Mouse (Mus musculus) adipocyte (in vitro differentiated cells): ENCODE data around the gene Trnau1ap.

Experiments
- DNase-seq: peaks from one replicate; pipeline ENCODE4 v3.0.0-alpha.2; 2016; ENCODE audit warnings: low spot score

Trnau1ap gene

DNA sequence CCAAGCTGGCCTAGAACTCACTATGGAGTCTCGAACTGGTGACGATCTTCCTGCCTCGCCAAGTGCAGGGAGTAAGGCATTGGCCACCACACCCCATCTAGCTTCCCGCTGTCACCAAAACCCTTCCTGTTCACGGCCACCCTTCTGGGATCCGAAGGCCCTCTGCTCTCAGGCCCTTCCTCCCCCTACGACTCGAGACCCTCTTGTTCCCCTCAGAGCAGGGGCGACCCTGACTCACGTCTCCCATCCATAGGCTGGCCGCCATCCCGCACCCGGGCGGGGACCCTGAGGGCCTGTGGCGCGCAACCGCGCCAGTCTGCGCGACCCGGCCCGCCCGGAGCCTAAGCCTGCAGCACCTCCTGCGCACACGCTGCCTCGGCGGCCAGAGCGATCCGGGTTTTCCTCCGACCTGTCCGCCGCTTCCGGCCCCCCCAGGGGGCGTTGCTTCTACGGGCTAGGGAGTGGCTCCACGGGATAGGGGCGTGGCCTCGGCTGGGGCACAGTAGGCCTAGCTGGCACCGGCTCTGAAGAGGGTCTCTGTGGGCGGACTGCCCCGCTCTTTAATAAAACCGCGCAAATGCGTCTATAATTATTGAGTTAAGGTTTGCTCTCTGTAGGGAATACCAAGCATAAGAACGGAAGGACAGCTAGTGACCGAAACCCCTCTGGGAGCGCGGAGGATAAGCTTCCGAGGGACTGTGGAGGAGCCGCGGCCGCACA, at the start of gene Trnau1ap:
Gene Trnau1ap, minus strand, starts transcription at position 424 of the 720 bp plus-strand sequence.
- peak; percentile 91 for DNase-seq

DNA sequence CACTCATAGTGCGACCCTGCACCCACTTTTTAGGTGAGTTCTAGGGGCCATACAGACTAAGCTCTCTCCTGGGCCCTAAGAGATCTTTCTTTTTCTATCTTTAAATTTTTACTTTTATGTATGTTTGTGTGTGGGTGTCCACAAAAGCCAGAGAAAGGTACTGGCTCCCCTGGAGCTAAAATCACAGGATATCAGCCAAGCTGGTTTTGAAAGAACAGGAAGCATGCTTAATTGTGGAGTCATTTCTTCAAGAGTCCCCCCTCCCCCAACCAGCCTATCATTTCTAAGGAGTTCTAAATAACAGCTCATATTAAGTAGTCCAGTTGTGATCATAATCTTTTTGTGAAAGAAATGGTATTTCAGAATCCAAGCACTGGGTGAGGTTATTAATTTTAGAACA, 44.5 kb upstream of the Trnau1ap start:
- no peak for DNase-seq

DNA sequence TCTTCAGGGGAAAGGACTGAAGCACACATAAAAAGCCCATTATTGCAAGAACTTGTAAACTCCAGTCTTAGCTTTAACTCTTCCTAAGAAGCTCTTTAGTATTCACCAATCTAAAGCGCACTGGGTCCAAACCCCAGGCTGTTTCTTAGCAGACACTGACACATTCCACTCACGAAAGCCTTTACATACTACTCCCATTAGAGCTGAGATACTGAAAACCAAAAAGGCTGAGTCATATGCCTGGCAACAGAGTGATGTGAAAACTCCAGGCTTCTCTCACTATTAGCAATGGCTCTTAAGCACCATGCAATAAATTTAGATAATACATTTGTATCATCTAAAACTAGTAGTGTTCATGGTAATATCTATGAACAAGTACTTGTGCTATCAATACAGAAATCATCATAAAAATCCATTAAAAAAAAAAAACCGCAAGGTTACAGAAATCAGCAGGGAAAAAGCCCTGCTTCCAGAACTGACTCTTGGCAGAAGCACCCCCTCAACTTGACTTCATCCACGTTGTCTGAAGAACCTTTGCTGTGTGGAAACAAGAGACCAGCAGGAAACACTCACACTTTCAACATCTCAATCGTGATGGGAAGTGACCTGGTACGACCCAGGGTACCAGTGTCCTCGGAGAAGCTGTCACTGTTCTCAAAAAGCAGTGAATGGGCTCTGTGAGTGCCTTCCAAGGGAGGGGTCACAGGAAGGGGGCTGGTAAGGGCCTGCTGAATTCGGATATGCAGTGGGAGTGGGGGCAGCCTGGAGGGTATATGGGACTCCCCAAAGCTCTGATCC, 40.8 kb upstream of the Trnau1ap start:
- no peak for DNase-seq

DNA sequence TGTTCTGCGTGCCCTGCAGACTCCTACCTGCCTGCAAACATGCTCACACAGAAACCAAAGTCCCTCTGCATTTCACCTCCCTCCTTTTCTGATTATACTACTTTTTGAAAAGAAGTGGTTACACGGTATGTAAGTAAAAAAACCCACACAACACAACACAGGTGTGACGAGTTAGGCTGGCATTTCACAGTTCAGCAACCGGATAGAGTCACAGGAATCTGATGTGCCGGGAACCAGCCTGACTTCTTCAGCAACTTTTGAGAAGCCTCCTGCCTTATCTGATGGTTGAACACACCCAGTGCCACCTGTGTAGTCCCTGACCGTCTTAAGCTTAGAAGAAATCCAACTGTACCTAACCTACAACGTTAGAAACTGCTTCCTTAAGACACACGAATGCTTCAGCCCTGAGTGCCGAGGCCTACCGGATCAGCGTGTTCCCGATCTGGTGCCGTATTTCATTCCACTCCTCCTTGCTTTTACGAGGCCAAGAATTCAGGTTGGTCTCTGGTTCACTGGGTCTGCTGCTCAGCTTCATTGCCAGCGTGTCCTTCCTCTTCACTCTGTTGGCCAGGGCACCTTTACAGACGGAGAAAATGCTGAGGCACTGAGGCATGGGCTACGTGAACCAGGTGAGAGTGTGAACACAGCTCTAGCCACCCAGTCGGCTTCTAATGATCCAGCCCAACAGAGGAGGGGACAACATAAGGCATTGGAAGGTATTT, 38.3 kb upstream of the Trnau1ap start:
- DNase-seq, result no peak

DNA sequence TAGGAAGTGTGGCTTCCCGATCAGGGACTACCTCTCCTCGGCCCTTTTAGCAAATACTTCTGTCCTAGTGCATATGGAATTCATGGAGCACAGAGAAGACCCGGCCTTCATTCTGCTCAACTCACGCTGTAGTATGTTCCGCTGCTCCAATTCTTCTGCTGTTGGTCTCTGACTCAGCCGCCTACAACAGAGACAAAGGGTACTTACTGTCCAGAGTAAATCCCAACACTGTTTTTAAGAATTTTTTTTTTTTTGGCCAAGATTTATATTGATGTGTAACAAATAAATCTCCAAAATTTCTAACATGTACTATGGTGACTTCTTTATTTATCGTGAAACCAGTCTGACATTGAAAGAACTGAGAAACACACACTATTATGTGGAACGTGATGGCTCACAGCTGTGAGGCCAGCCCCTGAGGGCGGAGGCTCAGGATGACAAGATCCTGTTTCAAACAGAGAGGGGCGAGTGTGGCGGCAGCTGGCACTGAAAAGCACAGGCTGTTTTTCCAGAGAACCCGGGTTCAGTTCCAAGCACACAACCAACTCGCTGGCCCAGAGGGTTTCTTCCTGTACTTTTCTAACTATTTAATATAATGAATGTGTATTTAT, 36.2 kb upstream of the Trnau1ap start:
- DNase-seq, result no peak

DNA sequence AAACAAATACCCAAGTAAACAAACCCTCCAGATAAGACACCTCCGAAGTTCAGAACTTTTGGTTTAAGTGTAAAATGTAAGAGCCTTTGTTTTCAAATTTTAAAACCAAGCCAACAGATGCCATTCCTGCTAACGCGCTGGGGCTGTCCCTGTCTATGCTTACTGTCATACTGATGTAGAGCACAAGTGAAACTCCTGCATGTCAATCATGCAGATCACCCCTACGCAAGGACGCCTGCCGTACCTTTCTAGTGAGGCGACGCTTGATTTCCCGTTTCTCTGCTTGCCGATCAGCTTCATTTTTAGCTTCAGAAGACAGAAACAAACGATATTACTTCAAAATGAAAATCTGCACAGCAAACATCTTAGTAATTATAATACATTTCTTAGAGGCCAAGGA, 34.1 kb upstream of the Trnau1ap start:
- no peak for DNase-seq

DNA sequence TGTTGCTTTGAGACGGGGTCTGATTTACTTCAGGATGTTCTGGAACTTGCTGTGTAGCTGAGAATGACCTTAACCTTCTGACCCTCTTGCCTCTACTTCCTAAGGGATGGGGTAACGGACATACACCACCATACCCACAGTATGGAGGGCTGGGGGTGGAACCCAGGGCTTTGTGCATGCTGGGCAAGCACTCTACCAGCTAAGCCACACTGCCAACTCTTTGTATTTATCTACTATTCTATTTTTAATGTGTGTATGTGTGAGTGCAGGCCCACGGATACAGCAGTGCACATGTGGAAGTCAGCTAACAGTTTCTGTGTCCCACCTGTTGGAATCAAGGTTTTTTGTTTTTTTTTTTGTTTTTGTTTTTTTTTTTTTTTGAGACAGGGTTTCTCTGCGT, 30.2 kb upstream of the Trnau1ap start:
- DNase-seq, result no peak

DNA sequence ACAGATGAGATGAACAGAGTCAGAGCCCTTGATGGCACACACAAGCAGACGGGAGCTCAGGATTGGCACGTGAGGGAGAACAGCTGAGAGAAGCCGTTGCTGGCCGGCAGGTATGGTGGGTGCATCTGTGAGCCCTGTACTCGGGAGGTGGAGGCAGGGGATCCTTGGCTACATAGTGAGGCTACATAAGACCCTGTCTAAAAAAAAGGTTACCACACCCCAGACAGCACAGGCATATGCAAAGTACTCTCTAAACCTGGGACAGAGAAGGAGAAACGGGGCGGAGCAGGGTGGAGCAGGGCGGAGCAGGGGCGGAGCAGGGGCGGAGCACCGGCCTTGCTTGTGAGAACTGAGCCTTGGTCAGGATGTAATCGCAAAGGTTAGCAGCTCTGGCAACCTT, 26.8 kb upstream of the Trnau1ap start:
- DNase-seq, result peak; percentile 53

DNA sequence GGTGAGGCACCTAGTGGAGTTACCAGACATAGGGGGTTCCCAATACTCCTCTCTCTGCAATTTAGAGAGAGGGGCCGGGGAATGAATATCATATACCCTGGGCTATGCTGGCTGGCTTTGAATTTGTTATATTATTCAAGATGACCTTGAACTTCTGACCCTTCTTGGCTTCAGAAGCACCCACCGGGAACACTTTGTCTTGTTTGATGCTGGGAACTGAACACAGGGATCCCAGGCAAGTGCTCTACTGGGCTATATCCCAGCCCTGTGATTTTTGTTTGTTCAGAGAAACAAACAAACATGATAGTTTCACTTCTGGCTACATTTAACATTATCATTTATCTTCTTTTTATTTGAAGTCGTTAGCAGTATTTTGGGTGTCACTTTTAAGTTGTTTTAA, 26.1 kb upstream of the Trnau1ap start:
- DNase-seq, result no peak

DNA sequence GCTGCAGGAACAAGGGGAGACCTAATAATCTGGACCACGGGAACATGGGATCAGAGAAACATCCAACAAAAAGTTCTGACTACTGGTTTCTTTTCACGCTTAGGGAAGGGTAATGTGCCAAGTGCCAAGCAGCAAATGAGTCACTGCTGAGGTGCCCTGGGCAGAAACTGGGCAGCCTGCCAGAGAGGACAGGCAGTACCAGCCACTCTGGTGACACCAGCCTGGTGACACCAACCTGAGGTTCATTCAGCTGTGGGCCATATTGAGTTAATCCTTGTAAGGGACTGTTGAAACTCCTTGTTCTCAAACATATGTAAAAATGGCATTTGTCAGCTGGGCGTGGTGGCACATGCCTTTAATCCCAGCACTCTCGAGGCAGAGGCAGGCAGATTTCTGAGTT, 25.2 kb upstream of the Trnau1ap start:
- peak; percentile 69 for DNase-seq

DNA sequence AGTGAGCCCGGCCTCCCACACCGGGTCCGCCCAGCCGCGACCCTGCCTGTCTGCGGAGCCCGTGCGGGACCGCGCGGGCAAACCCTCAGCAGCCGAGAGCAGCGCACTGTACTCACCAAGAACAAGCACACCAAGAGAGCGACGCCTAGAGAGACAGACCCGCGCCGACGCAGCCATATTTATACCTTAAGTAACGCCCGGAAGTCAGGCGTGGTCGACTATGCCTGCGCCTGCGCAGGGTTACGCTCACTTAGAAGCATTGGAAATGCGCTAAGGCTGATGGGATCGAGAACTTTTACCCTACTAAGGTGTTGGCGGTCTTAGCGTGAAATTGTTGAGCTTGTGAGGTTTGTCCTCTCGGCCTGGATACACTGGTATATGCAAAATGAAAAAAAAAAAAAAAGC, 24.1 kb upstream of the Trnau1ap start, which contains the start of gene Rcc1:
Gene Rcc1, minus strand, starts transcription at position 125 of the 405 bp plus-strand sequence.
- DNase-seq, result peak; percentile 96

DNA sequence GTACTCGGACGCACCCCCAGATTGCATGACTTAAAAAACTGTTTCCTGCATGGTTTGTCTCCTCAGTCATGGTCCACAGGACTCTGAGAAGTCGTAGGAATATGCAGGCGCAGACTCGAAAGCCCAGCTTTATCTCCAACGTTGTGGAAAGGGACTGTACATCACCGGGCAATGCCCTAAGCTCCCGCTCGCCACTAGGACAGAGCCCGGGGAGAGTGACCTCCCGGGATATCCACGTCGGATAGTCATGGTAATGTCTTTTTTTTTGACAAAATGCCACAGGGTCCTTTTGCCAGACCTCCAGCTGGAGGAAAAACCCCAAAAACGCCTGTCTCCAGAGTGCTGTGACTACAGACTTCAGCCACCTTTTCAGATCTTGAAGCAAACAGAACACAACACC, 23.4 kb upstream of the Trnau1ap start:
- peak; percentile 41 for DNase-seq

DNA sequence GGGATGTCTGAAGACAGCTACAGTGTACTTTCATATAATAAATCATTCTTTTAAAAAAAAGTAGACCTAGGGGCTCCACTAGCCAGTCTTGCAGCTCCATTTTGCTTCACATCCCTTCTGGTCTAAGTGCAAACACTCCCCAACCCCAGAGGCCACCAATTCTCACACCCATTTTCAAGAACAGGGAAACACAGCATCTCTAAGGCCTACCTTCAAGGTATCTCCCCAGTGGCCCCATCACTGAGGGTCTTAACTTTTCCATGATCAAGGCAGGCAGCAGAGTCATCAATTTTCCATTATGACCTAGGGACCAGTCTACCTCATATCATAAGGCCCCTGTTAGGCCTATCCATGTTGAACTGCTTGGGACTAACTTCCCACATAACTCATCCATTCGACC, 22.1 kb upstream of the Trnau1ap start:
- DNase-seq, result no peak

DNA sequence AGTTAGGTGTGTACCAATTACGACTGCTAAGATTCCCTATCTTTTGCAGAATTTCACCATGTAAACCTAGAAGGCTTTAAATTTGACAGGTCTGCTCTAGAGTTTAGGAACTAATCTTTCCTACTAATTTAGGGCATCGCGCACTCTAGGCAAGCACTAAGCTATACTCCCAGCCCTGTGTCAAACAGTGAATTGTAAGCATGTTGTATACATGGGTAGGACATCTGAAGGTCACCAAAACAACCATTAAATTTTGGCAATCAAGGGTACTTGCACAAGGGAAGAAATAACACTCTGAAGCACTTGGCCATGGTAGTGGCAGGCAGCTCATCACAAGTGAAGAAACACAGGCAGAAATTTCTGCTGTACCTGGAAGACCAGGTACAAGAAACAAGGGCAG, 21.5 kb upstream of the Trnau1ap start:
- DNase-seq, result no peak

DNA sequence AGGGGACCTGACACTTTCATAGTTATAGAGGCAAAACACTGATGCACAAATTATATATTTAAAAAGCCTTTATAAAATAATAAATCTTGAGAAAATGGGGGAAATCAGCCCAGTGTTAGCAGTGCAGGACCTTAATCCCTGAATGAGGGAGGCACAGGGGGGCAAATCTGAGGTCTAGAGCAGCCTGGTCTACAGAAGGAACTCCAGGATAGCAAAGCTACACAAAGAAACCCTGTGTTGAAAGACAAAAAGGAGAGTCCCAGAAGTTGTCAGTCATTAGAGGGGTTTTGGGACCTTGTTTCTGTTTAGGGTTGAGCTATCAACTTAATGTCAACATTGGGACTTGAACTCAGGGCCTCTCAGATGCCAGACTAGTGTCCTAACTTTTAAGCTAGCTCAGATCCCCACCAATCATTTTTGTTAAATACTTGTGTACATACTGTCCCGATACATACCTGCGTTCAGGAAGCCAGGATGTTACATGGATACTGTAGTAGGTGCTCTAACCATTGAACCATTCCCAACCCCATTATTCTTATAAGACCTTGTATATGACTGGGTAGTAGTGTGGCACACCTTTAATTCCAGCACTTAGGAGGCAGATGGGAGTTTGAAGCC, 20.9 kb upstream of the Trnau1ap start:
- DNase-seq, result no peak

DNA sequence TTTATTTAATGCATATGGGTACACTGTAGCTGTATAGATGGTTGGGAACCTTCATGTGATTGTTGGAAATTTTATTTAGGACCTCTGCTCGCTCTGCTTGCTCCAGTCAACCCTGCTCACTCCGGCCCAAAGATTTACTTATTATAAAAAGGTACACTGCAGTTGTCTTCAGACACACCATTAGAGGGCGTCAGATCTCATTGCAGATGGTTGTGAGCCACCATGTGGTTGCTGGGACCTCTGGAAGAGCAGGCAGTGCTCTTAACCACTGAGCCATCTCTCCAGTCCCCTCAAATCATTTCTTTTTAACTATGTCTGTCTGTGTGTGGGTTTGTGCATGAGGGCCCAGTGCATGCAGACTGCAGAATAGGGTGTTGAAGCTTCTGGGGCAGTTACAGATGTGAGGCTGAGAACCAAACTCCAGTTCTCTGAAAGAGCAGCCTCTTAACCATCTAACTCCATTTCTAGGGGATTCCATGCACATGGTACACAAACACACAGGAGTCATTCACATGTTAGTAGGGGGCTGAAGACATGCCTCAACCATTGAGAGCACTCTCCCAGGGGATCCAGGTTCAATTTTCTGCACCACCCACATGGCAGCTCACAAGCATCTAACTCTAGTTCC, 20.3 kb upstream of the Trnau1ap start:
- no peak for DNase-seq

DNA sequence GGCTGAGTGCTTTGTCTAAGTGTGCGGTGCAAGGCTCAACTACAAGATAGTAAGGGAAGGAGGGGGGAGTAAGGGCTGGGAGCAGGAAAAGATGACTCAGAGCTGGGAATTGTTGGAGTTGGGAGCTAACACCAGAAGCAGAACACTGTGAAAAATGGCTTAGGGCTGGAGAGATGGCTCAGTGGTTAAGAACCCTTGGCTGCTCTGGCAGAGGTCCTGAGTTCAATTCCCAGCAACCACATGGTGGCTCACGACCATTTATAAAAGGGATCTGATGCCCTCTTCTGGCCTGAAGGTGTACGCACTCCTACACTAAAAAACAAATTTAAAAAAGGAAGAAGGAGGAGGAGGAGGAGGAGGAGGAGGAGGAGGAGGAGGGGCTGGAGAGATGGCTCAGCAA, 17.3 kb upstream of the Trnau1ap start:
- no peak for DNase-seq

DNA sequence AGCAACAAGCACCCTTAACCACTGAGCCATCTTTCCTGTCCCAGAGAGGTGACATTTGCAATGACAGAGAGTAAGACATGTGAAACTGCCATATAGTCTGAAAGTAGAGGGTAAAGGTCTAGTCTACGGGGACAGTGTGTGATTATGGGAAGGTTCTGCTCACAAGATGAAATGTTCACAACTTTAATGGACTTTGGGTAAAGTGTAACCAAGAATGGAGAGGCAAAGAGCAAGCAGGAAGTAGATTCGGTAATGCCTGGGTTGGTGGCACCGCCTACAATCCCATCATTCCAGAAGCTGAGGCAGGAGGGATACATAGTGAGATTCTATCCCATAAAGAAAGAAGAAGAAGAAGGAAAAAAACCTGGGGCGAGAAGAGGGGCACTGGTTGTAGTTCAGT, 16.9 kb upstream of the Trnau1ap start:
- no peak for DNase-seq

DNA sequence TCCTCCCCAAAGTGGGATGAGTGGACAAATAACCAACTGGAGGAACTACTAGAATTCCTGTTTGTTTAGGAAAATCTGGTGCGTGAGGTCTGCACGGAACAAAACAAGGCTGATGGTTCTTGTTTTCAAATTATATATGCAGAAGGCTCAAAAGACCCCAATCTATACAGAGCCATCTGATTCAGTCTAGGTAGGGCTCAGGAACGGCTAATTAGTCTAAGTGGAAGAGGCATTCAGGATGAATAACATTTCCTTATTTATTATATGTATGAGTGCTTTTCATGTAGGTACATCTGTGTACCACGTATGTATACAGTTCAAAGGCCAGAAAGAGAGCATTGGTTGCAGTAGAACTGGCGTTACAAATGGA, 16.5 kb upstream of the Trnau1ap start:
- DNase-seq, result no peak

DNA sequence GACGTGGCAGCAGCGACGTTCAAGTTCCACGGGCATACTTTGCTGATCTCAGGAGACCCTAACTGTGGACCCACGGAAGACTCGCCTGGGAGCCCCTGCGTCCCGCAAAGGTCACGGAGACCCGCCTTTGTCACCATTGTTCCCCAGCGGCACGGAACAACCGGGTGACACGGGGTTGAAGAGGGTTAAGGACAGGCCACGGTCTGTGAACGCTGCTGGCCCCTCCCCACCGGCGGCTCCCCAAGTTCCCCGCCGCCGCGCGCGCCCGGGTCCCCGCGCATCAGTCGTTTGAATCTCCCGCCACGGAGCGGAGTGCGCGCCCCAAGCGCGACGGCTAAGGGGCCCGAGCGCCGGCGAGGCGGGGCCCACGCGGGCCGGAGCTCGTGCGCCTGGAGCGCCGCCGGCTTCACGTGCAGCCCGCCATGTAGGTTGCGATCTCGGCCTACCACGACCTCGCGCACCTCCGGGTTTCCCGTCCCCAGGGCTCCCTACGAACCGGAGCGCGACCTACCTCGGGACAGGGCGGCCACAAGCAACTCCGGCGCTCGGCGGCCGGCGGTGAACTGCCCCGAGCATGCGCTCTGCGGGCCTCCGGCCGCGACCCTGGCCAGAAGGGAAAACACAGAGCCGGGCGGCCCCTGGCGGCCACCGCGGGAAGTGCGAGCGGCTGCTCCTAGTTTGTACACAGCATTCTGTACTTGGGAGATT, 16.0 kb upstream of the Trnau1ap start:
- peak; percentile 89 for DNase-seq
